Mouse (Mus musculus) spleen, postnatal 0 days (tissue): ENCODE results near the gene Trex1. TPM values are rescaled to one million over a fixed set of nuclear protein-coding genes. Genes with fewer than 3 reads are reported as not detected.

Source experiments
- polyA plus RNA-seq: library from polyadenylated mRNA; unstranded; fragments of >200 nt; fragmentation: Nextera tagmentation; extraction: Ambion mirVana; gene quantifications from 2 replicates; pipeline ENCODE4 v1.2.1, GENCODE M21; 2015

The Trex1 gene
- 17.5 and 25.8 TPM in 2 replicates for polyA plus RNA-seq

GRCm38 (mm10) chr9:109059136-109059903 is at the start of gene Trex1:
Gene Trex1 (minus strand): TSS chr9:109059734.

GRCm38 (mm10) chr9:109095137-109095982 is 35.8 kb upstream of the Trex1 start, which contains the start of gene Plxnb1:
Gene Plxnb1 (plus strand): TSS chr9:109095389.

GRCm38 (mm10) chr9:109082124-109082800 is 22.7 kb upstream of the Trex1 start, which contains the start of the genes Ccdc51 and Tma7:
Gene Ccdc51 (plus strand): TSS chr9:109082493.
Gene Tma7 (minus strand): TSS chr9:109082587.

GRCm38 (mm10) chr9:109073661-109074573 is 14.4 kb upstream of the Trex1 start, which contains the start of gene Atrip:
Gene Atrip (minus strand): TSS chr9:109074124.

GRCm38 (mm10) chr9:109038086-109038895 is 21.2 kb downstream of the Trex1 start, which contains the start of gene Shisa5:
Gene Shisa5 (plus strand): TSS chr9:109038565.

Other genes with a start within 250 kb of the Trex1 start
- gene Celsr3, start 233.4 kb downstream of the Trex1 start, polyA plus RNA-seq = 0.73 and 1.3 TPM in 2 replicates
- 1.9 and 4.6 TPM in 2 replicates for gene Slc26a6, start 206.5 kb downstream of the Trex1 start, polyA plus RNA-seq
- gene Tmem89, start 145.1 kb downstream of the Trex1 start, polyA plus RNA-seq = not detected in 2 replicates
- 318 TPM in 2 replicates for gene Uqcrc1, start 123.1 kb downstream of the Trex1 start, polyA plus RNA-seq
- 10.7 and 13.9 TPM in 2 replicates for gene Col7a1, start 106.1 kb downstream of the Trex1 start, polyA plus RNA-seq
- 0.51 and 0.61 TPM in 2 replicates for gene Ucn2, start 73.7 kb downstream of the Trex1 start, polyA plus RNA-seq
- 13.6 and 15.3 TPM in 2 replicates for gene Pfkfb4, start 68.0 kb downstream of the Trex1 start, polyA plus RNA-seq
- 64.2 and 86.5 TPM in 2 replicates for gene Shisa5, start 21.2 kb downstream of the Trex1 start, polyA plus RNA-seq
- 11.9 and 14.8 TPM in 2 replicates for gene Atrip, start 14.4 kb upstream of the Trex1 start, polyA plus RNA-seq
- 10.7 and 11.2 TPM in 2 replicates for gene Ccdc51, start 22.8 kb upstream of the Trex1 start, polyA plus RNA-seq
- 450 and 492 TPM in 2 replicates for gene Tma7, start 22.9 kb upstream of the Trex1 start, polyA plus RNA-seq
- gene Plxnb1, start 35.7 kb upstream of the Trex1 start, polyA plus RNA-seq = 0.88 and 1.3 TPM in 2 replicates
- not detected in 2 replicates for gene Fbxw21, start 102.3 kb upstream of the Trex1 start, polyA plus RNA-seq
- 0.10 TPM in 1 of 2 replicates, not detected in the other for gene Fbxw13, start 136.2 kb upstream of the Trex1 start, polyA plus RNA-seq
- not detected in 2 replicates for gene Fbxw20, start 175.0 kb upstream of the Trex1 start, polyA plus RNA-seq
- gene Fbxw14, start 227.9 kb upstream of the Trex1 start, polyA plus RNA-seq = not detected in 2 replicates